Mouse (Mus musculus): ENCODE data around the gene Zfhx3. TPM values are rescaled to one million over a fixed set of nuclear protein-coding genes. Genes with fewer than 3 reads are reported as not detected.

Zfhx3 gene
- polyA plus RNA-seq, 2 experiments, result 14.4 to 26.1 TPM

DNA sequence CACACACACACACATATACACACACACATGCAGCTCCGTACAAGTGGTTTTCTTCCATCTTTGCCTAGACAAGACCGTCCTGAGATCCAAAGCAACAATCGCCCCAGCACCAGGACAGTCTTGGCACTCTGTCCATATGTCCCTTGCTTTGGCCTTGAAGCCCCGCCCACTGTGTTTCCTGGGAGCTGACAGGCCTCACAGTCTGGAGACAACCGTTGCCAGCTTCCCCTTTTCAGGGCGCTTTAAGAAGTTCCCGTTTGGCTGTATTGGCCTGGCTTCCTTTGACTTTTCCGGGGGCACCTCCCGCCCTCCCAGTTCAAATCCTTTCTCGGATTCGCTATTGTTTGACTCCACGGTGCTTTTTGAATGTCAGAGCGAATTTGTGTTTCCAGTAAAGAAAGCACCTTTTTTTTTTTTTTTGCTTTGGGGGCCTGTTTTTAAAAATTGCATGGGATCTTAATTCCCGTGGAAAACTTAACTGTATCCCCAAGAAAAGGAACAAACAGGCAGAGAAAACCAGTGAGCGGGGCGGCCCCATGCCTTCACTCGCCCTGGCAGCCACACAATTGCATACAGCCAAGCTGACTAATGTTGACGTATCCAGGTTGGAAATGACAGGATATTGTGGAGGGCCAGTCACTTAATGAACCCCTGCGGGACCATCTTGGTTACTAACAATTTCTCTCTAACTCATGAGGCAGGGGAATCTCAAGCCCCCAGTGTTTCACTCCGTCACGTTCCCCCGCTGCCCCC is 444.9 kb downstream of the Zfhx3 start:
- Histone ChIP-seq H3K36me3 (ENCODE audit: control insufficient read depth, insufficient read depth, low read length) (no peaks in the 10 kb centered on the region), H3K9me3 (ENCODE audit: control insufficient read depth, low read length) (no peaks in the 10 kb centered on the region), H3K4me1 (ENCODE audit: control insufficient read depth, insufficient read depth, low read length) (peaks cover 6% of the 10 kb centered on the region), H3K4me2 (replicated peaks; ENCODE audit: low read depth, low read length, severe bottlenecking) (peak overlapping the region; percentile 19; the same call in 1 of the 2 replicates), H3K9ac (ENCODE audit: low read depth, low read length, severe bottlenecking) (no peak overlapping the region), H3K27ac (replicated peaks; ENCODE audit: low read depth, low read length) (no peak overlapping the region), H3K4me3 (replicated peaks; ENCODE audit: low read length) (no peak overlapping the region), H3K27me3 (ENCODE audit: control insufficient read depth, insufficient read depth, low read length) (no peaks in the 10 kb centered on the region)
- no peak for TF ChIP-seq POLR2A (IDR thresholded peaks at IDR 0.05; ENCODE audit: borderline replicate concordance, extremely low read depth, insufficient read depth, insufficient read length)
- 44% methylated on average over 22 of the region's 22 CpGs for WGBS
- DNase-seq (ENCODE audit: low spot score) (peak; percentile 39), ATAC-seq (ENCODE audit: low FRiP score, low read depth) (no peak)

DNA sequence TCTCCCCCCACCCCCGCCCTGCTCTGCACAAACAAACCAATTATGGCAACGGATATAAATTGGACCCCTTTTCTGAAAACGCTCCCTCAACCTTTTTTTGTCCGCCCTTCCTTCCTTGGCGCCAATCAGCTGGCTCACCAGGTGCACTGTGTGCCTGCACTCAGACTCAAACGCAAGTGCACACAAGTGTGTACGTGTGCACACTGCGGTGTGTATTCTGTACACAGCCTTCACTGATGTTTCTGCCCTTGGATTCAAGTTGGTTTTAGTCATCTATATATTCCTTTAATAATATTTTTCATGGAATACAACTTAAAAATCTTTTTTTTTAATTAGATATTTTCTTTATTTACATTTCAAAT is 445.4 kb downstream of the Zfhx3 start:
- WGBS, result 60% methylated on average over 8 of the region's 8 CpGs
- Histone ChIP-seq H3K9me3 (ENCODE audit: control insufficient read depth, low read length) (no peaks in the 10 kb centered on the region), H3K27me3 (ENCODE audit: control insufficient read depth, insufficient read depth, low read length) (no peaks in the 10 kb centered on the region), H3K4me3 (replicated peaks; ENCODE audit: low read length) (no peak overlapping the region), H3K36me3 (ENCODE audit: control insufficient read depth, insufficient read depth, low read length) (no peaks in the 10 kb centered on the region), H3K4me2 (replicated peaks; ENCODE audit: low read depth, low read length, severe bottlenecking) (0 out of 2 replicates have a peak overlapping the region, but pooled peaks have one; percentile 19), H3K27ac (replicated peaks; ENCODE audit: low read depth, low read length) (no peak overlapping the region), H3K9ac (ENCODE audit: low read depth, low read length, severe bottlenecking) (no peak overlapping the region), H3K4me1 (ENCODE audit: control insufficient read depth, insufficient read depth, low read length) (peaks cover 6% of the 10 kb centered on the region)
- no peak for TF ChIP-seq POLR2A (IDR thresholded peaks at IDR 0.05; ENCODE audit: borderline replicate concordance, extremely low read depth, insufficient read depth, insufficient read length)
- ATAC-seq (ENCODE audit: low FRiP score, low read depth), result no peak
- DNase-seq (ENCODE audit: low spot score), result no peak

DNA sequence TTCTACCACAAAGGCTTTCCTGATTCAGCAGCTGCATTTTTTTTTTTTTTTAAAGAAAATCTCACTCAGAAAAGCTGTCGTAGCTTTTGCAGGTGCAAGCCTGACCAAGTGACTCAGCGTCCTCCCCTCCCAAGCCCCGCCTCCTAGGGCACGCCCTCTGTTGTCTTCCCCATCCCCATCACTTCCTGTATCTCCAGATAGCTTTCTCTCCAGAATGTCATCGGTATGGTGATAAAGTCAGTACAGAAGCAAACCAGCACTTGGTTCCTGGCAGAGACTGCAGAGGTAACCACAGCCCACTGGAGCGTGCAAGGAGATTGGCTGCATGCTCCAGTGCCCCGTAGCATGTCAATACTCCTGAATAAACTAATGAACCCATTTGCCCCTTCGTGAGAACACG is 450.5 kb downstream of the Zfhx3 start:
- Histone ChIP-seq H3K27me3 (ENCODE audit: control insufficient read depth, insufficient read depth, low read length) (no peaks in the 10 kb centered on the region), H3K4me3 (replicated peaks; ENCODE audit: low read length) (no peak overlapping the region), H3K36me3 (ENCODE audit: control insufficient read depth, insufficient read depth, low read length) (no peaks in the 10 kb centered on the region), H3K4me2 (replicated peaks; ENCODE audit: low read depth, low read length, severe bottlenecking) (no peak overlapping the region), H3K9ac (ENCODE audit: low read depth, low read length, severe bottlenecking) (no peak overlapping the region), H3K4me1 (ENCODE audit: control insufficient read depth, insufficient read depth, low read length) (no peaks in the 10 kb centered on the region; the same call in 1 of the 2 replicates), H3K9me3 (ENCODE audit: control insufficient read depth, low read length) (no peaks in the 10 kb centered on the region), H3K27ac (replicated peaks; ENCODE audit: low read depth, low read length) (no peak overlapping the region)
- DNase-seq (ENCODE audit: low spot score) (no peak), ATAC-seq (ENCODE audit: low FRiP score, low read depth) (no peak)
- no peak for TF ChIP-seq POLR2A (IDR thresholded peaks at IDR 0.05; ENCODE audit: borderline replicate concordance, extremely low read depth, insufficient read depth, insufficient read length)
- 82% methylated on average over 9 of the region's 9 CpGs for WGBS

DNA sequence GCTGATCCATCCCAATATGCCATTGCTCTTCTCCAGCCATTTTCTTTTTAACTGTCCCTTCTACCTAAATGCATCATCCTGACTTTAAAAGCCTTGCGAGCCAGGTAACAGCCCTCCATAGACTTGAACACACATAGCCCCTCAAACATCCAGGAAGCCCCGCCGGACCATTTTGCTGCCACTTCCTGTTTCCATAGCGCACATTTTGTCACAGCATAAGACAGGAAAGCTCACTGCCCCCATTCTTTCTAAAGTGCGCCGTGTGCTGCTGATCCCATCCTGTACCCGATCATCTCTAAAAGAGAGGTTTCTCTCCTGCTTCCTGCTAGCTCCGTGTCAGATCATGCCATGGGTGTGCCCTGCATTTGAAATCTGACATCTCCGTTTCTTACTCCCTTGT is 459.7 kb downstream of the Zfhx3 start:
- no peak for TF ChIP-seq POLR2A (IDR thresholded peaks at IDR 0.05; ENCODE audit: borderline replicate concordance, extremely low read depth, insufficient read depth, insufficient read length)
- no peaks in the 10 kb centered on the region for H3K27me3 ChIP-seq (ENCODE audit: control insufficient read depth, insufficient read depth, low read length)
- H3K9me3 ChIP-seq (ENCODE audit: control insufficient read depth, low read length), result no peaks in the 10 kb centered on the region
- no peak for DNase-seq (ENCODE audit: low spot score)
- ATAC-seq (ENCODE audit: low FRiP score, low read depth), result no peak
- H3K27ac ChIP-seq (replicated peaks; ENCODE audit: low read depth, low read length), result no peak overlapping the region
- no peaks in the 10 kb centered on the region for H3K36me3 ChIP-seq (ENCODE audit: control insufficient read depth, insufficient read depth, low read length)
- WGBS, result 88% methylated on average over 9 of the region's 9 CpGs
- H3K9ac ChIP-seq (ENCODE audit: low read depth, low read length, severe bottlenecking), result no peak overlapping the region
- 0 out of 2 replicates have a peak, but pooled peaks cover 4% of the 10 kb centered on the region for H3K4me1 ChIP-seq (ENCODE audit: control insufficient read depth, insufficient read depth, low read length)
- H3K4me2 ChIP-seq (replicated peaks; ENCODE audit: low read depth, low read length, severe bottlenecking), result no peak overlapping the region
- H3K4me3 ChIP-seq (replicated peaks; ENCODE audit: low read length), result no peak overlapping the region

DNA sequence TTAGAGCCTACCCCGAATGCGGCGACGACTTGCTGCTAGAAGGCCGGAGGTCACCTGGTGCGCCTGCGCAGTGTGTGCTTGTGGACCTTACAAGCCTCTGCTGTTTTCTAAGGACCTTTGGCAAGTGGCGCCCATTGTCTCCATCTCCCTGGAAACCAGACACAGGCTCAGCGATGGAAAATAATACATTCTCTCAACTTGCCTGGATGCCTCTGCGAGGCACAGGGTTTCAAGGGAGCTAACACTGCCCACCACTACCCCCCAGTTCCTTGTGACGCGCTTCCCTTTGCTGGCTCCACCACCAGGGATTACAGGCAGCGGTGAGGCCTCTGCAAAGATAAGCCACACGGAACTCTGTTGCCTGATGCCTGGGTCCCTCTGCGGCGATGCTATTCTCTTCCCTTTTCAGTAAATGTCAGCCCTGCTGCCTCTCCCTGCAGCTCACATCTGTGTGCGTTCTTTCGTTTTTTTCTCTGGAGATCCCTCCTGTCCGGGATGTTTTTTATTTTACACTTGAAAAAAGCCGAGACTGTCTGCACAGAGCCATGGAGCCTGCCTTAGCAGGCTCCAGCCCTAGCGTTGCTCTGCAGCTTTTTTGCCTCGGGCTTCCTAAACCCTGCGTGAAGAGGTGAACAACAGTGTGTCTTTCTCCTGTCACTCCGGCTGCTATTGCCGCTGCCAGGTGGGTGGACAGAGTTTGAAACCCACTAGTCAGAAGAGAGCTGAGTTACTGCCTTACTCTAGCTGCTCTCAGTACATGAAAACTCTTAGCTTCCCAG is 464.5 kb downstream of the Zfhx3 start:
- 58% methylated on average over 25 of the region's 25 CpGs for WGBS
- no peak for DNase-seq (ENCODE audit: low spot score)
- 0 out of 2 replicates have a peak, but pooled peaks cover 5% of the 10 kb centered on the region for H3K4me1 ChIP-seq (ENCODE audit: control insufficient read depth, insufficient read depth, low read length)

More for the DNA sequence above, 464.5 kb downstream of the Zfhx3 start:
- no peaks in the 10 kb centered on the region for H3K27me3 ChIP-seq (ENCODE audit: control insufficient read depth, insufficient read depth, low read length)
- no peak overlapping the region for H3K4me3 ChIP-seq (replicated peaks; ENCODE audit: low read length)
- H3K4me2 ChIP-seq (replicated peaks; ENCODE audit: low read depth, low read length, severe bottlenecking), result no peak overlapping the region
- H3K27ac ChIP-seq (replicated peaks; ENCODE audit: low read depth, low read length), result no peak overlapping the region
- no peak for TF ChIP-seq POLR2A (IDR thresholded peaks at IDR 0.05; ENCODE audit: borderline replicate concordance, extremely low read depth, insufficient read depth, insufficient read length)
- no peak overlapping the region for H3K9ac ChIP-seq (ENCODE audit: low read depth, low read length, severe bottlenecking)
- ATAC-seq (ENCODE audit: low FRiP score, low read depth), result no peak
- no peaks in the 10 kb centered on the region for H3K36me3 ChIP-seq (ENCODE audit: control insufficient read depth, insufficient read depth, low read length)
- no peaks in the 10 kb centered on the region for H3K9me3 ChIP-seq (ENCODE audit: control insufficient read depth, low read length)
